Mouse (Mus musculus) olfactory bulb, adult 2 months (tissue): ENCODE data around the gene Clybl.

ENCODE experiments used
- CTCF ChIP-seq: fragments of 200-500 bp; IDR thresholded peaks from 2 replicates; pipeline ENCODE4 v1.5.1; 2012; ENCODE audit warnings: low read depth, mild to moderate bottlenecking, low read length, moderate library complexity; ENCODE audit not compliant: insufficient read depth
- POLR2A ChIP-seq: fragments of 200-500 bp; IDR thresholded peaks from 2 replicates; pipeline ENCODE4 v1.6.1; 2012; ENCODE audit warnings: mild to moderate bottlenecking, low read depth, low read length, moderate library complexity; ENCODE audit not compliant: insufficient read depth

DNA sequence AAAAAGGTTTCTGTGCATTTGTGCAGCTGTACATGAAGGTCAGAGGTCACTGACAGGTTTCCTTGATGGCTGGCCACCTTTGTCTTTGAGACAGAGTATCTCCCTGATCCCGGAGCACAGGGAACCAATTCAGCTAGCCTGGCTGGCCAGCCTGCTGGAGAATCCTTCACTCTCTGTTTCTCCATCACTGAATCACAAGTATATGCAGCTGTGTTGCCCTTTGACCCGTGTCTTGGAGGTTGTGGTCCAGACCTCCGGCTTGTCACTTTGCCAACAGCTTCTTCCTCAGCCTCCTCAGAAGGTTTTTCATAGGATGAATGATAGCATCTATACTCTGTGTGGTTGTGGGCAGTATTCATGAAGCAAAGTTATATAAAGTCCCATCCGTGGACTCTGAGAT, 217.2 kb downstream of the Clybl start:
- TF ChIP-seq CTCF (no peak), POLR2A (no peak)
